Mouse (Mus musculus) forebrain, postnatal 0 days (tissue): ENCODE measurements around the gene Pglyrp2. TPM values are rescaled to one million over a fixed set of nuclear protein-coding genes. Genes with fewer than 3 reads are reported as not detected.

Experiments used
- ATAC-seq: fragments of 200-750 bp; cut with Nextera tagmentation; 2 replicates; pipeline ENCODE4 v1.8.0; 2017; ENCODE audit warnings: mild to moderate bottlenecking, moderate library complexity
- DNase-seq: peaks from one replicate; pipeline ENCODE4 v3.0.0-alpha.2; 2015
- H3K27ac ChIP-seq: fragments of 300-500 bp; sonication (generic); 2 replicates; pipeline ENCODE4 v1.5.1; 2014; ENCODE audit warnings: low read depth, mild to moderate bottlenecking, antibody characterized with exemption, low read length, moderate library complexity, mixed read lengths
- H3K27me3 ChIP-seq: fragments of 300-500 bp; sonication (generic); 2 replicates; pipeline ENCODE4 v1.6.1; 2014; ENCODE audit warnings: mild to moderate bottlenecking, low read length, mixed read lengths; ENCODE audit not compliant: insufficient read depth
- H3K36me3 ChIP-seq: fragments of 300-500 bp; sonication (generic); 2 replicates; pipeline ENCODE4 v1.6.1; 2014; ENCODE audit warnings: mild to moderate bottlenecking, moderate library complexity; ENCODE audit not compliant: insufficient read depth
- H3K4me1 ChIP-seq: fragments of 300-500 bp; sonication (generic); 2 replicates; pipeline ENCODE4 v1.6.1; 2014; ENCODE audit warnings: antibody characterized with exemption; ENCODE audit not compliant: insufficient read depth
- H3K4me2 ChIP-seq: fragments of 300-500 bp; sonication (generic); 2 replicates; pipeline ENCODE4 v1.6.1; 2014; ENCODE audit warnings: low read depth, mild to moderate bottlenecking, moderate library complexity
- H3K4me3 ChIP-seq: fragments of 300-500 bp; sonication (generic); 2 replicates; pipeline ENCODE4 v1.5.1; 2014; ENCODE audit warnings: low read depth, low read length, mixed read lengths
- H3K9ac ChIP-seq: fragments of 300-500 bp; sonication (generic); 2 replicates; pipeline ENCODE4 v1.6.1; 2014; ENCODE audit warnings: mild to moderate bottlenecking
- H3K9me3 ChIP-seq: fragments of 300-500 bp; sonication (generic); 2 replicates; pipeline ENCODE4 v1.6.1; 2016; ENCODE audit warnings: low read length
- CTCF ChIP-seq: sonication (generic); IDR thresholded peaks from 2 replicates; pipeline ENCODE4 v1.5.1; 2016; ENCODE audit warnings: antibody characterized with exemption, control low read depth, low read depth
- WGBS: fragments of 180-500 bp; shearing (Covaris S2); extraction: QIAGEN DNeasy Blood & Tissue Kit; methylation state at CpG from one replicate; pipeline ENCODE4 v1.1.7; 2014; 5-methylcytosine and 5-hydroxymethylcytosine counted together
- polyA plus RNA-seq: library from polyadenylated mRNA; unstranded; fragments of >200 nt; fragmentation: Nextera tagmentation; extraction: Ambion mirVana; gene quantifications from 2 replicates; pipeline ENCODE4 v1.2.1, GENCODE M21; 2015
- total RNA-seq: library from RNA; depleted of rRNA; stranded (reverse); fragments of >200 nt; gene quantifications from 2 replicates; pipeline ENCODE4 v1.2.3, GENCODE M21; 2014

The Pglyrp2 gene
- total and polyA plus RNA-seq, 2 experiments from 2014 or later = not detected

GRCm38 (mm10) chr17:32388370-32389100, 35.4 kb downstream of the Pglyrp2 start:
- Histone ChIP-seq H3K4me3 (peak overlapping the region; percentile 75), H3K27me3 (peaks cover 19% of the 10 kb centered on the region), H3K9me3 (no peaks in the 10 kb centered on the region), H3K4me1 (no peaks in the 10 kb centered on the region), H3K27ac (peak overlapping the region; percentile 82), H3K4me2 (peak overlapping the region; percentile 93), H3K9ac (peak overlapping the region; percentile 91), H3K36me3 (peaks cover 30% of the 10 kb centered on the region)
- TF ChIP-seq CTCF = no peak
- ATAC-seq (peak; percentile 70), DNase-seq (peak; percentile 43)
- 1% methylated on average over 34 of the region's 39 CpGs for WGBS

- ATAC-seq (no peak), DNase-seq (no peak)
- TF ChIP-seq CTCF = no peak
- Histone ChIP-seq H3K36me3 (peaks cover 36% of the 10 kb centered on the region), H3K27ac (peak overlapping the region; percentile 21; the same call in 1 of the 2 replicates), H3K27me3 (peaks cover 13% of the 10 kb centered on the region), H3K4me2 (peak overlapping the region; percentile 93), H3K4me1 (no peaks in the 10 kb centered on the region), H3K9me3 (no peaks in the 10 kb centered on the region), H3K9ac (peak overlapping the region; percentile 91), H3K4me3 (peak overlapping the region; percentile 75)
- WGBS = 33% methylated on average over 7 of the region's 7 CpGs
Observed at GRCm38 (mm10) chr17:32387986-32388369, 36.0 kb downstream of the Pglyrp2 start.

GRCm38 (mm10) chr17:32386659-32387432, 37.1 kb downstream of the Pglyrp2 start:
- H3K36me3 ChIP-seq = peaks cover 44% of the 10 kb centered on the region
- 75% methylated on average over 9 of the region's 9 CpGs for WGBS
- DNase-seq = no peak

GRCm38 (mm10) chr17:32383661-32384060, 40.3 kb downstream of the Pglyrp2 start:
- Histone ChIP-seq H3K4me2 (no peak overlapping the region), H3K4me3 (no peak overlapping the region), H3K9me3 (no peaks in the 10 kb centered on the region), H3K4me1 (no peaks in the 10 kb centered on the region), H3K27ac (no peak overlapping the region), H3K27me3 (no peaks in the 10 kb centered on the region), H3K36me3 (peaks cover 58% of the 10 kb centered on the region), H3K9ac (no peak overlapping the region)
- ATAC-seq (no peak), DNase-seq (no peak)
- TF ChIP-seq CTCF = no peak
- 61% methylated on average over 5 of the region's 5 CpGs for WGBS

More at GRCm38 (mm10) chr17:32386659-32387432, 37.1 kb downstream of the Pglyrp2 start:
- H3K27me3 ChIP-seq = peaks cover 5% of the 10 kb centered on the region
- H3K9me3 ChIP-seq = no peaks in the 10 kb centered on the region
- H3K27ac ChIP-seq = no peak overlapping the region
- no peak overlapping the region for H3K4me3 ChIP-seq
- TF ChIP-seq CTCF = peak; percentile 51
- no peaks in the 10 kb centered on the region for H3K4me1 ChIP-seq
- no peak overlapping the region for H3K4me2 ChIP-seq
- ATAC-seq = no peak
- H3K9ac ChIP-seq = no peak overlapping the region

GRCm38 (mm10) chr17:32382576-32382975, 41.4 kb downstream of the Pglyrp2 start:
- H3K4me2 ChIP-seq = no peak overlapping the region
- DNase-seq (peak; percentile 66), ATAC-seq (peak; percentile 70)
- no peak overlapping the region for H3K9ac ChIP-seq
- H3K27ac ChIP-seq = no peak overlapping the region
- no peaks in the 10 kb centered on the region for H3K4me1 ChIP-seq
- H3K4me3 ChIP-seq = no peak overlapping the region
- peaks cover 69% of the 10 kb centered on the region for H3K36me3 ChIP-seq
- H3K9me3 ChIP-seq = no peaks in the 10 kb centered on the region
- no peak for TF ChIP-seq CTCF
- WGBS = 66% methylated on average over 7 of the region's 7 CpGs
- no peaks in the 10 kb centered on the region for H3K27me3 ChIP-seq

- Histone ChIP-seq H3K27ac (no peak overlapping the region), H3K27me3 (no peaks in the 10 kb centered on the region), H3K4me3 (no peak overlapping the region), H3K9me3 (no peaks in the 10 kb centered on the region), H3K4me1 (no peaks in the 10 kb centered on the region), H3K4me2 (no peak overlapping the region), H3K9ac (no peak overlapping the region), H3K36me3 (peaks cover 54% of the 10 kb centered on the region)
- 75% methylated on average over 2 of the region's 2 CpGs for WGBS
- ATAC-seq (no peak), DNase-seq (no peak)
- no peak for TF ChIP-seq CTCF
Observed at GRCm38 (mm10) chr17:32378786-32379185, 45.2 kb downstream of the Pglyrp2 start.

- H3K4me2 ChIP-seq = no peak overlapping the region
- TF ChIP-seq CTCF = no peak
- H3K9me3 ChIP-seq = no peaks in the 10 kb centered on the region
- no peaks in the 10 kb centered on the region for H3K4me1 ChIP-seq
- ATAC-seq (no peak), DNase-seq (no peak)
- no peaks in the 10 kb centered on the region for H3K27me3 ChIP-seq
- 78% methylated on average over 9 of the region's 9 CpGs for WGBS
- peaks cover 38% of the 10 kb centered on the region for H3K36me3 ChIP-seq
- no peak overlapping the region for H3K27ac ChIP-seq
- H3K9ac ChIP-seq = no peak overlapping the region
- H3K4me3 ChIP-seq = no peak overlapping the region
Observed at GRCm38 (mm10) chr17:32377137-32377536, 46.8 kb downstream of the Pglyrp2 start.
